Mouse (Mus musculus) left cerebral cortex, adult 2 months (tissue): ENCODE measurements around the gene Mt1. TPM values are rescaled to one million over a fixed set of nuclear protein-coding genes. Genes with fewer than 3 reads are reported as not detected.

ENCODE experiments used
- DNase-seq, 2 experiments: peaks; one replicate each; pipeline ENCODE4 v3.0.0; 2021 to 2022; ENCODE audit warnings: low spot score in 2 of 2, mixed read lengths in 1 of 2; ENCODE audit errors: extremely low spot score in 1 of 2
- H3K27ac ChIP-seq: fragments of 200-600 bp; 2 replicates; pipeline ENCODE4 v1.8.1; 2022
- H3K4me3 ChIP-seq: fragments of 200-600 bp; 2 replicates; pipeline ENCODE4 v1.8.1; 2022
- CTCF ChIP-seq: fragments of 200-600 bp; IDR thresholded peaks from 2 replicates; pipeline ENCODE4 v1.8.1; 2022; ENCODE audit warnings: antibody characterized with exemption, mild to moderate bottlenecking, moderate library complexity
- intact Hi-C: fragments of 180-260 bp; cut with DNase I; formaldehyde crosslinking; loops from one replicate; pipeline ENCODE4 v1.15.1; 2025
- total RNA-seq, 2 experiments: library from RNA; stranded (reverse); gene quantifications; 2 replicates each; pipeline ENCODE4 v1.2.3; 2021

Mt1 gene
- total RNA-seq, 2 experiments from 2014 or later = 490 to 507 TPM

GRCm38 (mm10) chr8:94189275-94190031, 10.6 kb downstream of the Mt1 start:
- no peak for TF ChIP-seq CTCF
- H3K27ac ChIP-seq = peak overlapping the region; percentile 61
- H3K4me3 ChIP-seq = no peak overlapping the region
- DNase-seq = peak in 1 of 2 experiments; percentile 56
- intact Hi-C loops = no loop called here

- no peak for TF ChIP-seq CTCF
- intact Hi-C loops = no loop called here
- no peak overlapping the region for H3K4me3 ChIP-seq
- H3K27ac ChIP-seq = no peak overlapping the region
- DNase-seq = no peak
These were observed 12.3 kb downstream of the Mt1 start for GRCm38 (mm10) chr8:94191101-94191691.

- no peak for DNase-seq
- no peak for TF ChIP-seq CTCF
- Histone ChIP-seq H3K27ac (no peak overlapping the region), H3K4me3 (no peak overlapping the region)
- intact Hi-C loops = no loop called here
These were observed 14.0 kb downstream of the Mt1 start for GRCm38 (mm10) chr8:94192926-94193325.

GRCm38 (mm10) chr8:94194591-94195223, 15.8 kb downstream of the Mt1 start:
- DNase-seq = no peak
- Histone ChIP-seq H3K4me3 (no peak overlapping the region), H3K27ac (no peak overlapping the region)
- TF ChIP-seq CTCF = no peak
- intact Hi-C loops = no loop called here

GRCm38 (mm10) chr8:94199202-94199869, 20.5 kb downstream of the Mt1 start:
- no peak overlapping the region for H3K27ac ChIP-seq
- H3K4me3 ChIP-seq = no peak overlapping the region
- intact Hi-C loops = loop anchor here (1.0 kb wide), 1 partner anchor 32 kb away; no protein-coding TSS in a partner anchor
- DNase-seq = peak; percentile 63 to 72
- peak; percentile 88 for TF ChIP-seq CTCF

GRCm38 (mm10) chr8:94204043-94204442, 25.2 kb downstream of the Mt1 start:
- no peak overlapping the region for H3K27ac ChIP-seq
- DNase-seq = no peak
- intact Hi-C loops = loop anchor here (5.0 to 10.0 kb wide), 2 partner anchors 102 to 389 kb away; no protein-coding TSS in a partner anchor
- no peak for TF ChIP-seq CTCF
- H3K4me3 ChIP-seq = no peak overlapping the region

GRCm38 (mm10) chr8:94205736-94206135, 26.9 kb downstream of the Mt1 start:
- peak; percentile 57 to 69 for DNase-seq
- peak; percentile 87 for TF ChIP-seq CTCF
- intact Hi-C loops = loop anchor here (10.0 kb wide), 1 partner anchor 391 kb away; no protein-coding TSS in a partner anchor
- Histone ChIP-seq H3K4me3 (no peak overlapping the region), H3K27ac (no peak overlapping the region)

- no peak for DNase-seq
- no peak overlapping the region for H3K27ac ChIP-seq
- H3K4me3 ChIP-seq = no peak overlapping the region
- intact Hi-C loops = loop anchor here (10.0 kb wide), 1 partner anchor 391 kb away; no protein-coding TSS in a partner anchor
- TF ChIP-seq CTCF = no peak
These were observed 27.4 kb downstream of the Mt1 start for GRCm38 (mm10) chr8:94206256-94206655.

- TF ChIP-seq CTCF = no peak
- H3K4me3 ChIP-seq = no peak overlapping the region
- H3K27ac ChIP-seq = no peak overlapping the region
- intact Hi-C loops = loop anchor here (10.0 kb wide), 1 partner anchor 393 kb away; no protein-coding TSS in a partner anchor
- no peak for DNase-seq
These were observed 28.6 kb downstream of the Mt1 start for GRCm38 (mm10) chr8:94207491-94207890.

GRCm38 (mm10) chr8:94209639-94210038, 30.8 kb downstream of the Mt1 start:
- peak in 1 of 2 experiments; percentile 56 for DNase-seq
- Histone ChIP-seq H3K4me3 (no peak overlapping the region), H3K27ac (peak overlapping the region; percentile 90)
- TF ChIP-seq CTCF = no peak
- intact Hi-C loops = loop anchor here (2.0 to 10.0 kb wide), 2 partner anchors 57 to 395 kb away; no protein-coding TSS in a partner anchor

GRCm38 (mm10) chr8:94210225-94210624, 31.3 kb downstream of the Mt1 start:
- no peak for DNase-seq
- intact Hi-C loops = loop anchor here (2.0 kb wide), 1 partner anchor 57 kb away; no protein-coding TSS in a partner anchor
- H3K27ac ChIP-seq = peak overlapping the region; percentile 90

GRCm38 (mm10) chr8:94213819-94214218, 34.9 kb downstream of the Mt1 start:
- intact Hi-C loops = no loop called here
- no peak for TF ChIP-seq CTCF
- Histone ChIP-seq H3K4me3 (peak overlapping the region; percentile 92), H3K27ac (peak overlapping the region; percentile 47)
- DNase-seq = no peak

More at GRCm38 (mm10) chr8:94210225-94210624, 31.3 kb downstream of the Mt1 start:
- H3K4me3 ChIP-seq = no peak overlapping the region
- no peak for TF ChIP-seq CTCF
